Mouse (Mus musculus) fibroblast of lung, adult 2 months (primary cell): ENCODE results near the gene Ubqln1.
"Not testable (repeated sequence)": the region's sequence is repeated elsewhere in the genome, so short reads cannot be mapped to it uniquely, and the experiment has no call there.

ENCODE experiments used
- DNase-seq: peaks from one replicate; pipeline ENCODE4 v3.0.0-alpha.2; 2011; ENCODE audit warnings: low read depth

Gene Ubqln1

DNA sequence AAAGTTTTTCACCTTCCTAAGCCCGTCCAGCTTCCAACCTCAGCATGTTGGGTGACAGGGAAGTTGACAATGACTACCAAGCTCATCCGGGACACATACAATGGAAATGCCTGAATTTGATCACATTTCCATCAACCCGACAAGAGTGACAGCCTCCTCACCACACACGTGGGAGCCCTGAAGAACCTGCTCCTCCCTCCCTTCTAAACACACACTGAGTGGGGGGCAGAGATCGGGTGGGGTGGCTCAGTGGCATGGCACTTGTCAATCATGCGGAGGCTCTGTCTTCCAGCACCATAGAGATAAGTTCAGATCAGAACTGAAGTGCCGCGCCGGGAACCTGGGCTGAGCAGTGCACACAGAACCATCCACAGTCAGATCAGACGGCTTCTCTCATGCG is 65.0 kb downstream of the Ubqln1 start:
- DNase-seq, result no peak

DNA sequence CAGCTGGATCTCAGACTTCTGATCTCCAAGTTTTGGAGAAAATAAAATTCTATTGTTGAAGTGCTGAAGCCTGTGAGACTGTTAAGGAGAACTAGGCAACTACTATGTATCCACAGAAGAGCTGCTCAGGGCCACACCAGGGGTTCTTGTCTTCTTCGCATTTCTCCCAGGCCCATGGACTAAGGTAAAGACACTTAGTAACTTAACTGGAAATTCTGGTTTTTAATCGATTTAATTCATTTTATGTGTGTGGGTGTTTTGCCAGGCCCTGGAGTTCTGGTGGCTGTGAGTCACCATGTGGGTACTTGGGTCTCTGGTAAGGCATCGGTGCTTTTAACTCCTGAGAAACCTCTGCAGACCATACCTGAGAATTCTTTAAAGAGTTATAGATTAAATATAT is 65.8 kb downstream of the Ubqln1 start:
- DNase-seq, result no peak

DNA sequence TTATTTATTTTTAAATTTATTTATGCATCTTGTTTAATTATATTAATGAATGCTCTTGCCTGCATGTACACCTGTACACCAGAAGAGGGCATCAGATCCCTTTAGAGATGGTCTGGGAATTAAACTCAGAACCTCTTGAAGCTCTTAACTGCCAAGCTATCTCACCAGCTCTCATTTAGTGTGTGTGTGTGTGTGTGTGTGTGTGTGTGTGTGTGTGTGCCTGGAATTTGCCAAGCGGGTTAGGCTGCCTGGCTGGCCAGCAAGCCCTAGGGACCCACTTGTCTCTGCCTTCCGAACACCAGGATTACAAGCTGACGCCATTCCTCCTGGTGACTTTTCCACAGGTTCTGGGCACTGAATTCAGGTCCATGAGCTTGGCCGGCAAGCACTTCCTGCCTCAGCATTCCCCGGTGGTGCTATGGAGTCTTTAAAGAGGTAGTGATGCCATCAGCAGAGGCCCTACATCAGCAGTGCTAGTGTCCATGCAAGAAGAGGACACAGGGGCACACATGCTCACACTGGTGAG is 66.4 kb downstream of the Ubqln1 start:
- DNase-seq, result no peak

DNA sequence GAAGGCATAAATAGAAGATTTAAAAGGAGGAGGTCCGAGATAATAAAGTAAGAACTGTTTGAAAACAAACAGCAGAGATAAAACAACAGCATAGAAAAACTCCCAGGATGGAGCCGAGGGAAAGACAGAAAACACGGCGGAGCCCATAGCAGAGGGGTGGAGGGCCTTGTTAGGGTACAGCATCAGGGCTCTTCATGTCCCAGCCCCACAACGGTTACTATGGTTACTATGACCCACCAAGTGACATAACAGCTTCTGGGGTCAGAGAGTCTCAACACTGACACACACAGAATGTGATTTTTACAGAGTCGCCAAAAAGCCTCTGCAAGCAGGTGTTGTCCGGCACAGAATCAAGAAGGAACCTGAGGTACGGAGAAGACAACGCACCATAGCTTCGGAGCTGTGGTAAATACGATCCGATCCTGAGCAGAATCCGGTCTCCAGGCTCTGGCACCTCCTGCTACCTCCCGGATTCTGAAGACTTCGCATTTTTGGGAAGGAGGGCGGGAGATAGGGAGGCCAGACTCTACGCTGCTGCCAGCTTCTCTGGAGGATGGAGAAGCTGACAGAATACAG is 67.1 kb downstream of the Ubqln1 start:
- peak; percentile 41 for DNase-seq

DNA sequence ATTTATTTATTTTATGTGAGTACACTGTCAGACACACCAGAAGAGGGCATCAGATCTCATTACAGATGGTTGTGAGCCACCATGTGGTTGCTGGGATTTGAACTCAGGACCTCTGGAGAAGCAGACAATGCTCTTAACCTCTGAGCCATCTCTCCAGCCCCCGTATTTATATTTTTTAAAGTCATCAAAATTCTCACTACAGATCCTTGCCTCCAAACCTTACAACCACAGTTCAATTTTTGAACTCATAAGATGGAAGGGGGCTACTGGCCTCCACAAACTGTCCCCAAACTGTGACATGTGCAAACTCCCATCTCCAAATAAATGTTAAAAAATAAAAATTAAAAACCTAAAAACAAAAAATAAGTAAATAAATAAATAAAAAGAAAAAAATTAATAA is 67.7 kb downstream of the Ubqln1 start:
- no peak for DNase-seq

GRCm38 (mm10) chr13:58146603-58147002 is 68.8 kb downstream of the Ubqln1 start:
- DNase-seq, result not testable (repeated sequence)

DNA sequence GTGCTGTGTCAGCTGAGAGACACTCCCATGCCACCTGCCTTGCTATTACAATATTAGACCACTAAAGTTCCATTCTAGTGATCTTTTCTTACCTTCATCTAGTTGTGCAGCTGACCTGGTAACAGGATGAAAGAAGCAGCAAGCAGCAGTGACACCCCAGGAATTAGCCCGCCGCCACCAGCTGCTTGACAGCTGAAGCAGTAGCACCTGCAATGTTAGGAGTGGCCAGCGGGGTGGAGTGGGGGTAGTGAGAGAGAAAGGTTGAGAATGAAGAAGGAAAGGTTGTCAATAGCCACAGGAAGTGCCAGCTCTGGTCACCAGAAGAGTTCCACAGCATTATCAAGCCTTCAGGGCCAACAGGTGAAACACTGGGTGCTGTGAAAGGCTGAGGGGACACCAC is 83.8 kb downstream of the Ubqln1 start:
- no peak for DNase-seq

DNA sequence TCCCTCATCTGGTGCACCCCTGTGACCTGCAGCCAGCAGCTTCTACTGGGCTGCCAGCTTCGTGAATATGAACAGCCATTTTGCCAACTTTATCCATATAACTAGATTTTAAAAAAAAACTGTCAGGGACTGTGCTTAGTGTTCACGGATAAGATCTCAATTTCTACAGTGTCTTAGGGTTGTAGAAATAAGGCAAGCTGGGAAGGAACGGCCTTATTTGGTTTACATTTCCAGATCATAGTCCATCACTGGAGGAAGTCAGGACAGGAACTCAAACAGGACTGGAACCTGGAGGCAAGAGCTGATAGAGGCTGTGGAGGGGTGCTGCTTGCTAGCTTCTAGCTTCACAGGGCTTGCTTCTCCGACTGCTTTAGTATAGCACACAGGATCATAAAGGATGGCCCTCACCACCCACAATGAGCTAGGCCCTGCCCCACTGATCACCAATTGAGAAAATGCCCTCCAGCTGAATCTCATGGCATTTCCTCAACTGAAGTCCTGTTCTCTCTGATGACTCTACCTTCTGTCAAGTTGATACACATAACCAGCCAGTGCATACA is 85.7 kb downstream of the Ubqln1 start:
- no peak for DNase-seq

GRCm38 (mm10) chr13:58128768-58129671 is 86.4 kb downstream of the Ubqln1 start:
- peak; percentile 76 for DNase-seq

- no peak for DNase-seq
These were observed 87.1 kb downstream of the Ubqln1 start, which contains the start of gene Hnrnpa0 for GRCm38 (mm10) chr13:58128396-58128767. Hnrnpa0 (minus strand) TSS chr13:58128556.

DNA sequence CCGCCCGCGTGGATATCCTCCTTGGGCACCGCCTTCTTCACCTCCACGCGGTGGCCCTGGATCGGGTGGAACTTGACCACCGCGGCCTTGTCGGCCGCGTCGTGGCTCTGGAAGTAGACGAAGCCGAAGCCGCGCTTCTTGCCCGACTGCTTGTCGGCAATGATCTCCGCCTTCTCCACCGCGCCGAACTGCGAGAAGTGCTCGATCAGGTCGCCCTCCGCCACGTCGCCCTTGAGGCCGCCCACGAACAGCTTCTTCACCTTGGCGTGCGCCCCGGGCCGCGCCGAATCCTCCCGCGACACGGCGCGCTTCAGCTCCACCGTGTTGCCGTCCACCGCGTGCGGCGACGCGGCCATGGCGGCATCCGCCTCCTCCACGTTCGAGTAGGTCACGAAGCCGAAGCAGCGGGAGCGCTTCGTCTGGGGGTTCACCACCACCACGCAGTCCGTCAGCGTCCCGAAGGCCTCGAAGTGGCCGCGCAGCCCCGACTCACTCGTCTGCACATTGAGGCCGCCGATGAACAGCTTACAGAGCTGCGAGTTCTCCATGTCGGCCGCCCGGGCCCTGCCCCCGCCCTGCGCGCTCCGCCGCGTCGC is 87.6 kb downstream of the Ubqln1 start:
- no peak for DNase-seq

- DNase-seq, result no peak
These were observed 88.3 kb downstream of the Ubqln1 start for GRCm38 (mm10) chr13:58126862-58127765.
